Mouse (Mus musculus) heart, embryonic 14.5 days (tissue): ENCODE data around the gene Tceal7. TPM values are rescaled to one million over a fixed set of nuclear protein-coding genes. Genes with fewer than 3 reads are reported as not detected.
"Not testable (repeated sequence)": the region's sequence is repeated elsewhere in the genome, so short reads cannot be mapped to it uniquely, and the experiment has no call there.

Experiments
- ATAC-seq: fragments of 200-750 bp; cut with Nextera tagmentation; 2 replicates; pipeline ENCODE4 v1.8.0; 2017; ENCODE audit warnings: low read depth, moderate TSS enrichment; ENCODE audit not compliant: insufficient number of reproducible peaks, insufficient read depth, low FRiP score
- H3K27ac ChIP-seq, 2 experiments: fragments of 200-500 bp in 1 of 2; fragments of 300-500 bp in 1 of 2; sonication (generic) in 1 of 2; replicated peaks in 1 of 2; 2 replicates each; pipeline ENCODE4 v1.5.1; 2012 to 2014; ENCODE audit warnings: low read depth in 2 of 2, low read length in 2 of 2, control low read depth in 1 of 2, mild to moderate bottlenecking in 1 of 2, mixed read lengths in 1 of 2; ENCODE audit not compliant: control insufficient read depth in 1 of 2, insufficient read depth in 1 of 2
- H3K27me3 ChIP-seq: fragments of 300-500 bp; sonication (generic); 2 replicates; pipeline ENCODE4 v1.6.1; 2014; ENCODE audit warnings: mild to moderate bottlenecking, low read length, control low read depth; ENCODE audit not compliant: control insufficient read depth, insufficient read depth
- H3K36me3 ChIP-seq: fragments of 300-500 bp; sonication (generic); 2 replicates; pipeline ENCODE4 v1.6.1; 2014; ENCODE audit warnings: mild to moderate bottlenecking, control low read depth, low read length, mixed read lengths; ENCODE audit not compliant: control insufficient read depth, insufficient read depth
- H3K4me1 ChIP-seq, 2 experiments: fragments of 200-500 bp in 1 of 2; fragments of 300-500 bp in 1 of 2; sonication (generic) in 1 of 2; 2 replicates each; pipeline ENCODE4 v1.6.1; 2012 to 2014; ENCODE audit warnings: low read length in 2 of 2, control low read depth in 1 of 2, mixed read lengths in 1 of 2; ENCODE audit not compliant: control insufficient read depth in 2 of 2, insufficient read depth in 2 of 2
- H3K4me2 ChIP-seq: fragments of 300-500 bp; sonication (generic); 2 replicates; pipeline ENCODE4 v1.6.1; 2014; ENCODE audit warnings: mild to moderate bottlenecking, low read length
- H3K4me3 ChIP-seq, 2 experiments: fragments of 200-500 bp in 1 of 2; fragments of 300-500 bp in 1 of 2; sonication (generic) in 1 of 2; 2 replicates each; pipeline ENCODE4 v1.5.1; 2012 to 2014; ENCODE audit warnings: low read length in 2 of 2, mild to moderate bottlenecking in 2 of 2, control low read depth in 1 of 2, low read depth in 1 of 2, moderate library complexity in 1 of 2; ENCODE audit not compliant: control insufficient read depth in 1 of 2, insufficient read depth in 1 of 2
- H3K9ac ChIP-seq: fragments of 300-500 bp; sonication (generic); 2 replicates; pipeline ENCODE4 v1.6.1; 2014; ENCODE audit warnings: mild to moderate bottlenecking, low read length
- H3K9me3 ChIP-seq: fragments of 300-500 bp; sonication (generic); 2 replicates; pipeline ENCODE4 v1.6.1; 2016; ENCODE audit warnings: low read length, control low read depth; ENCODE audit not compliant: control insufficient read depth
- WGBS: fragments of 180-500 bp; shearing (Covaris S2); extraction: QIAGEN DNeasy Blood & Tissue Kit; methylation state at CpG from one replicate; pipeline ENCODE4 v1.1.7; 2014; 5-methylcytosine and 5-hydroxymethylcytosine counted together
- polyA plus RNA-seq: library from polyadenylated mRNA; unstranded; fragments of >200 nt; fragmentation: Nextera tagmentation; extraction: Ambion mirVana; gene quantifications from 2 replicates; pipeline ENCODE4 v1.2.1, GENCODE M21; 2014

Tceal7 gene
- polyA plus RNA-seq, result 16.0 and 16.7 TPM in 2 replicates

- ATAC-seq, result peak; percentile 79
- Histone ChIP-seq H3K4me2 (peak within 1 kb of the TSS; percentile 50), H3K27ac (peak within 1 kb of the TSS in 1 of 2 experiments; percentile 75; a peak in 3 of 4 replicates), H3K4me3 (peak within 1 kb of the TSS; percentile 37 to 47), H3K9ac (peak within 1 kb of the TSS; percentile 61)
- WGBS, result 38% methylated on average over 21 of the region's 67 CpGs
- H3K27me3 ChIP-seq, H3K9me3 ChIP-seq, H3K4me1 ChIP-seq, H3K36me3 ChIP-seq: not testable (repeated sequence)
Measured at GRCm38 (mm10) chrX:136214729-136215677, at the start of gene Tceal7, which contains the start of gene Bex1. TSS of gene Tceal7 (plus strand) at chrX:136214779. TSS of gene Bex1 (minus strand) at chrX:136215513.

GRCm38 (mm10) chrX:136170625-136171024 is 44.0 kb upstream of the Tceal7 start:
- Histone ChIP-seq H3K4me3 (peak overlapping the region; percentile 35 to 63), H3K4me1 (no peaks in the 10 kb centered on the region), H3K27me3 (no peaks in the 10 kb centered on the region), H3K27ac (peak overlapping the region; percentile 21 to 92; a peak in 3 of 4 replicates), H3K9ac (peak overlapping the region; percentile 69), H3K9me3 (no peaks in the 10 kb centered on the region), H3K36me3 (peaks cover 14% of the 10 kb centered on the region; the same call in 1 of the 2 replicates), H3K4me2 (peak overlapping the region; percentile 70)
- 37% methylated on average over 10 of the region's 10 CpGs for WGBS
- no peak for ATAC-seq

GRCm38 (mm10) chrX:136171189-136172117 is 43.1 kb upstream of the Tceal7 start:
- Histone ChIP-seq H3K4me2 (peak overlapping the region; percentile 70), H3K4me1 (no peaks in the 10 kb centered on the region), H3K9ac (peak overlapping the region; percentile 89), H3K9me3 (no peaks in the 10 kb centered on the region), H3K4me3 (peak overlapping the region; percentile 63 to 67), H3K36me3 (peaks cover 14% of the 10 kb centered on the region; the same call in 1 of the 2 replicates), H3K27ac (peak overlapping the region; percentile 92 to 98), H3K27me3 (no peaks in the 10 kb centered on the region)
- 14% methylated on average over 24 of the region's 24 CpGs for WGBS
- 0 out of 2 replicates have a peak, but pooled peaks have one; percentile 45 for ATAC-seq

- ATAC-seq, result peak; percentile 97
- 13% methylated on average over 10 of the region's 10 CpGs for WGBS
- Histone ChIP-seq H3K4me1 (no peaks in the 10 kb centered on the region), H3K9me3 (no peaks in the 10 kb centered on the region), H3K36me3 (peaks cover 14% of the 10 kb centered on the region; the same call in 1 of the 2 replicates), H3K9ac (peak within 1 kb of the TSS; percentile 89), H3K4me3 (peak within 1 kb of the TSS; percentile 63 to 67), H3K27ac (peak within 1 kb of the TSS; percentile 92 to 98), H3K4me2 (peak within 1 kb of the TSS; percentile 70), H3K27me3 (no peaks in the 10 kb centered on the region)
Measured at GRCm38 (mm10) chrX:136172118-136172551, 42.4 kb upstream of the Tceal7 start, which contains the start of gene Tceal8. TSS of gene Tceal8 (minus strand) at chrX:136172342.

- Histone ChIP-seq H3K9me3 (no peaks in the 10 kb centered on the region), H3K27ac (peak overlapping the region; percentile 79 to 92), H3K4me3 (peak overlapping the region; percentile 23 to 63; a peak in 3 of 4 replicates), H3K4me2 (peak overlapping the region; percentile 70), H3K27me3 (no peaks in the 10 kb centered on the region), H3K4me1 (no peaks in the 10 kb centered on the region), H3K36me3 (peaks cover 14% of the 10 kb centered on the region; the same call in 1 of the 2 replicates), H3K9ac (peak overlapping the region; percentile 62)
- no peak for ATAC-seq
- 34% methylated on average over 10 of the region's 10 CpGs for WGBS
Measured at GRCm38 (mm10) chrX:136172786-136173185, 41.8 kb upstream of the Tceal7 start.

GRCm38 (mm10) chrX:136180897-136181553 is 33.6 kb upstream of the Tceal7 start:
- H3K27me3 ChIP-seq, result no peaks in the 10 kb centered on the region
- ATAC-seq, result no peak
- H3K36me3 ChIP-seq, result no peaks in the 10 kb centered on the region
- no peak overlapping the region for H3K4me3 ChIP-seq
- no peak overlapping the region for H3K9ac ChIP-seq
- H3K27ac ChIP-seq, result no peak overlapping the region
- no peaks in the 10 kb centered on the region for H3K9me3 ChIP-seq
- H3K4me1 ChIP-seq, result no peaks in the 10 kb centered on the region
- no peak overlapping the region for H3K4me2 ChIP-seq
- WGBS, result 30% methylated on average over 11 of the region's 11 CpGs
